Mouse (Mus musculus) forebrain, embryonic 10.5 days (tissue): Measurements from ENCODE around the gene Gmnn. TPM values are rescaled to one million over a fixed set of nuclear protein-coding genes. Genes with fewer than 3 reads are reported as not detected.
"Not testable (repeated sequence)": the region's sequence is repeated elsewhere in the genome, so short reads cannot be mapped to it uniquely, and the experiment has no call there.

ENCODE experiments used
- DNase-seq: peaks from one replicate; pipeline ENCODE4 v3.0.0-alpha.2; 2017; ENCODE audit warnings: low spot score; ENCODE audit errors: extremely low spot score
- H3K27ac ChIP-seq: fragments of 300-500 bp; sonication (generic); 2 replicates; pipeline ENCODE4 v1.5.1; 2016; ENCODE audit warnings: mild to moderate bottlenecking
- H3K27me3 ChIP-seq: fragments of 300-500 bp; sonication (generic); 2 replicates; pipeline ENCODE4 v1.6.1; 2016; ENCODE audit warnings: mild to moderate bottlenecking; ENCODE audit not compliant: poor library complexity, severe bottlenecking
- H3K36me3 ChIP-seq: fragments of 300-500 bp; sonication (generic); replicated peaks from 2 replicates; pipeline ENCODE4 v1.6.1; 2016; ENCODE audit warnings: mild to moderate bottlenecking, moderate library complexity
- H3K4me1 ChIP-seq: fragments of 300-500 bp; sonication (generic); 2 replicates; pipeline ENCODE4 v1.6.1; 2016
- H3K4me3 ChIP-seq: fragments of 300-500 bp; sonication (generic); 2 replicates; pipeline ENCODE4 v1.5.1; 2016; ENCODE audit warnings: mild to moderate bottlenecking, moderate library complexity
- H3K9me3 ChIP-seq: fragments of 300-500 bp; sonication (generic); 2 replicates; pipeline ENCODE4 v1.6.1; 2016; ENCODE audit warnings: mild to moderate bottlenecking, moderate library complexity
- WGBS: fragments of 180-500 bp; shearing (Covaris S2); methylation state at CpG from one replicate; pipeline ENCODE4 v1.1.7; 2016; 5-methylcytosine and 5-hydroxymethylcytosine counted together
- polyA plus RNA-seq: library from polyadenylated mRNA; unstranded; fragments of >200 nt; fragmentation: Nextera tagmentation; extraction: Ambion mirVana; gene quantifications from 2 replicates; pipeline ENCODE4 v1.2.1, GENCODE M21; 2016

Gmnn gene
- polyA plus RNA-seq, 1 experiment from 2014 or later = 208 TPM

GRCm38 (mm10) chr13:24787477-24787876, 25.8 kb upstream of the Gmnn start:
- Histone ChIP-seq H3K27ac (no peak overlapping the region), H3K4me3 (no peak overlapping the region), H3K27me3 (no peaks in the 10 kb centered on the region), H3K36me3 (no peaks in the 10 kb centered on the region), H3K9me3 (no peaks in the 10 kb centered on the region), H3K4me1 (peaks cover 6% of the 10 kb centered on the region)
- 91% methylated on average over 5 of the region's 5 CpGs for WGBS
- no peak for DNase-seq

GRCm38 (mm10) chr13:24786014-24786490, 24.3 kb upstream of the Gmnn start:
- H3K27me3 ChIP-seq = no peaks in the 10 kb centered on the region
- no peaks in the 10 kb centered on the region for H3K36me3 ChIP-seq
- no peak overlapping the region for H3K27ac ChIP-seq
- no peaks in the 10 kb centered on the region for H3K9me3 ChIP-seq
- 62% methylated on average over 11 of the region's 11 CpGs for WGBS
- peaks cover 6% of the 10 kb centered on the region for H3K4me1 ChIP-seq
- no peak for DNase-seq
- H3K4me3 ChIP-seq = no peak overlapping the region

GRCm38 (mm10) chr13:24781916-24782315, 20.2 kb upstream of the Gmnn start:
- no peaks in the 10 kb centered on the region for H3K9me3 ChIP-seq
- no peak for DNase-seq
- no peak overlapping the region for H3K4me3 ChIP-seq
- H3K4me1 ChIP-seq = peaks cover 6% of the 10 kb centered on the region
- H3K27me3 ChIP-seq = no peaks in the 10 kb centered on the region
- WGBS = 89% methylated on average over 5 of the region's 5 CpGs
- no peaks in the 10 kb centered on the region for H3K36me3 ChIP-seq
- no peak overlapping the region for H3K27ac ChIP-seq

GRCm38 (mm10) chr13:24778706-24779380, 17.1 kb upstream of the Gmnn start:
- no peaks in the 10 kb centered on the region for H3K27me3 ChIP-seq
- no peaks in the 10 kb centered on the region for H3K4me1 ChIP-seq
- H3K27ac ChIP-seq = no peak overlapping the region
- H3K36me3 ChIP-seq = no peaks in the 10 kb centered on the region
- H3K4me3 ChIP-seq = no peak overlapping the region
- WGBS = 85% methylated on average over 8 of the region's 8 CpGs
- no peak for DNase-seq
- no peaks in the 10 kb centered on the region for H3K9me3 ChIP-seq

- Histone ChIP-seq H3K4me3 (no peak overlapping the region), H3K9me3 (no peaks in the 10 kb centered on the region), H3K36me3 (no peaks in the 10 kb centered on the region), H3K27me3 (no peaks in the 10 kb centered on the region), H3K4me1 (no peaks in the 10 kb centered on the region), H3K27ac (no peak overlapping the region)
- no peak for DNase-seq
- WGBS = 78% methylated on average over 2 of the region's 2 CpGs
Measured at GRCm38 (mm10) chr13:24778026-24778425, 16.3 kb upstream of the Gmnn start.

- no peak overlapping the region for H3K4me3 ChIP-seq
- no peaks in the 10 kb centered on the region for H3K36me3 ChIP-seq
- peak; percentile 29 for DNase-seq
- no peak overlapping the region for H3K27ac ChIP-seq
- 50% methylated on average over 7 of the region's 7 CpGs for WGBS
- H3K4me1 ChIP-seq = no peaks in the 10 kb centered on the region
- no peaks in the 10 kb centered on the region for H3K9me3 ChIP-seq
- H3K27me3 ChIP-seq = no peaks in the 10 kb centered on the region
Measured at GRCm38 (mm10) chr13:24776146-24776844, 14.6 kb upstream of the Gmnn start.

GRCm38 (mm10) chr13:24771482-24771881, 9.8 kb upstream of the Gmnn start:
- not testable (repeated sequence) for H3K27ac ChIP-seq, H3K4me1 ChIP-seq, H3K36me3 ChIP-seq, H3K4me3 ChIP-seq, H3K27me3 ChIP-seq, H3K9me3 ChIP-seq, DNase-seq
- WGBS = 93% methylated on average over 10 of the region's 10 CpGs

- not testable (repeated sequence) for DNase-seq, H3K27ac ChIP-seq, H3K27me3 ChIP-seq, H3K4me1 ChIP-seq, H3K4me3 ChIP-seq, H3K9me3 ChIP-seq
- H3K36me3 ChIP-seq = peaks cover 11% of the 10 kb centered on the region
- WGBS = 81% methylated on average over 4 of the region's 4 CpGs
Measured at GRCm38 (mm10) chr13:24767809-24768208, 6.1 kb upstream of the Gmnn start.

- peak overlapping the region; percentile 97 for H3K27ac ChIP-seq
- peaks cover 34% of the 10 kb centered on the region for H3K36me3 ChIP-seq
- WGBS = 46% methylated on average over 4 of the region's 4 CpGs
Measured at GRCm38 (mm10) chr13:24762254-24762653, 531 bp upstream of the Gmnn start.

GRCm38 (mm10) chr13:24761083-24761402, 680 bp downstream of the Gmnn start:
- Histone ChIP-seq H3K4me3 (peak overlapping the region; percentile 78), H3K36me3 (peaks cover 46% of the 10 kb centered on the region), H3K27me3 (no peaks in the 10 kb centered on the region), H3K27ac (peak overlapping the region; percentile 97), H3K4me1 (peaks cover 24% of the 10 kb centered on the region), H3K9me3 (0 out of 2 replicates have a peak, but pooled peaks cover 2% of the 10 kb centered on the region)
- DNase-seq = no peak
- 5% methylated on average over 10 of the region's 10 CpGs for WGBS

More at GRCm38 (mm10) chr13:24762254-24762653, 531 bp upstream of the Gmnn start:
- Histone ChIP-seq H3K4me3 (peak overlapping the region; percentile 78), H3K4me1 (peaks cover 24% of the 10 kb centered on the region), H3K27me3 (no peaks in the 10 kb centered on the region), H3K9me3 (0 out of 2 replicates have a peak, but pooled peaks cover 2% of the 10 kb centered on the region)
- no peak for DNase-seq

GRCm38 (mm10) chr13:24760351-24760870, 1.3 kb downstream of the Gmnn start:
- H3K4me3 ChIP-seq = peak overlapping the region; percentile 78
- H3K4me1 ChIP-seq = peaks cover 24% of the 10 kb centered on the region
- no peak for DNase-seq
- 0 out of 2 replicates have a peak, but pooled peaks cover 2% of the 10 kb centered on the region for H3K9me3 ChIP-seq
- no peaks in the 10 kb centered on the region for H3K27me3 ChIP-seq
- peaks cover 52% of the 10 kb centered on the region for H3K36me3 ChIP-seq
- peak overlapping the region; percentile 97; the same call in 1 of the 2 replicates for H3K27ac ChIP-seq
- 77% methylated on average over 5 of the region's 5 CpGs for WGBS

- H3K27me3 ChIP-seq = no peaks in the 10 kb centered on the region
- WGBS = 94% methylated on average over 10 of the region's 10 CpGs
- peaks cover 62% of the 10 kb centered on the region for H3K36me3 ChIP-seq
- H3K4me3 ChIP-seq = 0 out of 2 replicates have a peak overlapping the region, but pooled peaks have one; percentile 78
- no peak for DNase-seq
- H3K27ac ChIP-seq = no peak overlapping the region
- peaks cover 24% of the 10 kb centered on the region for H3K4me1 ChIP-seq
- H3K9me3 ChIP-seq = 0 out of 2 replicates have a peak, but pooled peaks cover 2% of the 10 kb centered on the region
Measured at GRCm38 (mm10) chr13:24759451-24759850, 2.3 kb downstream of the Gmnn start.
